Mouse (Mus musculus): ENCODE data around the gene Ppp1r36. TPM values are rescaled to one million over a fixed set of nuclear protein-coding genes. Genes with fewer than 3 reads are reported as not detected.

Gene Ppp1r36
- total RNA-seq, 1 experiment from 2014 or later: not detected

DNA sequence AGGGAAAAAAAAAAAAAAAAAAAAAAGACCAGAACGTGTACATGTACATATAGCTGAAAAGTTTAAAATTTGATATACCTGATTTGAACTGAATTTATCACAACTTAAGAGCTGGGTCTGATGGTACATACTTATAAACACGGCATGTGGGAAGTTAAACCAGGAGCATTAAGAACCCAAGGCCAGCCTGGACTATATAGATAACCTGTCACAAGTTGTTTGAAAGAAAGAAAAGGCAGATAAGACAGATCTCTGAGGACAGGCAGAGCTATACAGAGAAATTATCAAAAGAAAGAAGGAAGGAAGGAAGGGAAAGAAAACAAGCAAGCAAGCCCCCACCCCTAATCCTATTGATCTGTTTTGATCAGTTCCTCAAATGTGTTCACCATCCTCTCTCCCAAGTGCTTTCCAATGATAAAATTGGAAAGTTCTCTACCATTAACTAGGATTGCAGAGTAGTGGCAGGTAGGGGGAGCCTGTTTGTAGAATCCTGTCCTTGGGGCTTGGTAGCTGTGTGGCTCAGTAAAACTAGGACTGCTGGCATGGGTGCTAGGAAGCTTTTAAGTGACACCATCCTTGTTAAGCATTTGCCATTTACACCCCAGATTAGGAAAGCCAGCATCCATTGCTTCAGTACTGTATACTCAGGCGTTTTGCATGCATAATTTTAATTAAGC is 25.6 kb upstream of the Ppp1r36 start:
- no peak for ATAC-seq (ENCODE audit: extremely low read depth, insufficient number of reproducible peaks, low FRiP score, poor library complexity, severe bottlenecking)

DNA sequence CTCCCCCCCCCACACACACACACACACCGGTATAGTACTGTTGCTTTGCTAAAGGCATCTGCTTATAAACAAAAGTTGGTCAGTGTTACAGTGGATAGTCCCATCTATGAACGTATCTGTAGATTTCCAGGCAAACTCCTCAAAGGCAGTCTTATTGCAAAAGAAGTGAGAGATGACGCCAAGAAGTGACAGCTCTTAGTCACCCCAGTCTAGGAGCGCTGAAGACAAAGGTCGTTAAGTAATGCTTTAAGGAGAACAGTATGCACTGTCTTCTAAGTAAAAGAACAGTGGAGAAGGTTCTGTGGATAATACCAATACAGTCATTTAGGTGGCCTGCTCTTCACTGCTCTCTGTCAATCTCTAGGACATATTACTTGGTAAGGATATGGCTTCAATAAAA is 24.4 kb upstream of the Ppp1r36 start:
- ATAC-seq (ENCODE audit: extremely low read depth, insufficient number of reproducible peaks, low FRiP score, poor library complexity, severe bottlenecking): no peak

DNA sequence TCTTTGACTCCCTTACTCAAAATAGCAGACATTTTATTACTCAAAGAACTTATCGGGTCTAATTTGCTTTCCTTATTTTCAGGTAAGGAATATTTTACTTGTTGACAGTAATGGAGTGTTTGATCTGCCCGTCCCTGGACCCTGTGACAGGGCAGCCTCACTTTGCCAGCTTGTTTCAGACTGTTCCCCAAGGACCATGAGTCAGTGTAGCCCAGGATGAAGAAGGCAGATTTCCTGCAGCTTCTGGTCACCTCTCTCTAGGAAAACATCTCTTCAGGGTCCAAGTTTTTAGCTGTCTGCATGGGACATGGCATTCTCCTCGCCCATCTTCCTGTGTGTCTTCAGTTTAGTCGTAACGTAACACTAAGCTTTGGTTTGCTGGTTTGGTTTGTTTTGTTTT is 20.1 kb upstream of the Ppp1r36 start:
- ATAC-seq (ENCODE audit: extremely low read depth, insufficient number of reproducible peaks, low FRiP score, poor library complexity, severe bottlenecking): no peak

DNA sequence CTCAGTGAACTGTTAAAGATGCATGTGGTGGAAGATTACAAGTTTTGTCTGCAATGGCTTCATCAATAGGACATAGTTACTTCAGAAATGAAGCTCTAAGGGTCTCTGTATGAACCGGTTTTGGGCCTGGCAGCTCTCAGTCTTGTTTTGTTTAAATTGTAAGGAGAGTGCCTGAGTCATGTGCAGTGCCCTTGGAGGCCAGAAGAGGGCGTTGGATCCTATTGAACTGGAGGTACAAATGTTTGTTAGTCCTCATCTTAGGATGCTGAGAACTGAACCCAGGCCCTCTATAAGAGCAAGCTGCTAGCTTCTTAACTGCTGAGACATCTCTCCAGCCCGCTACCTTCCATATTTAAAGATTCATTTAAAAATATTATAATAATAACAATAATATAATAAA is 15.7 kb upstream of the Ppp1r36 start:
- no peak for ATAC-seq (ENCODE audit: extremely low read depth, insufficient number of reproducible peaks, low FRiP score, poor library complexity, severe bottlenecking)

DNA sequence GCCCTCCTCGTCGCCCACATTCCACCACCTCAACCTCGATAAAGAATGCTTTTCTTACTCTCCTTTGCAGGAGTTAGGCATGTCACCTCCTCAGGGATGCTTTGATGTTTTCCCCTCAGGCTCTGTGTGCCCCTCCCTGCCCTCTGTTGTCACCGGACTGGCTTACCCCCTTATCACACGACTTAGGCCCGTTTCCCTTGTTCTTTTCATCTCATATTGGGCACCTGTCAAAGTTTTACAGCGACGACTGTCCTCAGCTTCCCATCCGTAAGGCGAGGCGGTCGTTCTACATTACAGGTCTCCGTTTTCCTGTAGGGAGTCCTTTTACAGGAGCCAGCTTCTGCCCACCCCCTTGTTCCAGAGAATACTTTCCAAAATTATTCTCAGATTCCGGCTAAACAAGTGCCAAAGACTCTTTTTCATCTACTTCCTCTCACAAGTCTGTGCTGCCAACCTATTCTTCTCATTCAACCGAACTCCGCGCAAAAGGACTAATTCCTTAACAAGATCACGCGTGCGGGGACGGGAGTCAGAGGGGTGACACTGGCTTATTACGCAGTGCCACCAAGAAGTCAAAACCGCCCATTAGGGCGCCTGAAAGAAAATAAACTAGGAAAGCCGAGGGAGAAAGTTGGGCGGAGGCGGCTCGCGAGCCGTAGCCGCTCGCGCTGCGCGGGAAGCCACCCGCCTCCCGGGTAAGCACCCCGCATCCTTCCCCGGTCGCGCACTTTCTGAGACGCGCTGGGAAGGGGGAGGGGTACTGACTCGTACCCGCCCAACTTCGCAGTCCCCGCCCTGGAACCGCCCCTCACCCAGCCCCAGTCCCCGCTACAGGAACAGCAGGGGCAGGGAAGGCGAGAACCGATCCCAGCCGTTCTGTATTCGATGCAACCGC is 14.1 kb upstream of the Ppp1r36 start:
- ATAC-seq (ENCODE audit: extremely low read depth, insufficient number of reproducible peaks, low FRiP score, poor library complexity, severe bottlenecking): peak; percentile 43

DNA sequence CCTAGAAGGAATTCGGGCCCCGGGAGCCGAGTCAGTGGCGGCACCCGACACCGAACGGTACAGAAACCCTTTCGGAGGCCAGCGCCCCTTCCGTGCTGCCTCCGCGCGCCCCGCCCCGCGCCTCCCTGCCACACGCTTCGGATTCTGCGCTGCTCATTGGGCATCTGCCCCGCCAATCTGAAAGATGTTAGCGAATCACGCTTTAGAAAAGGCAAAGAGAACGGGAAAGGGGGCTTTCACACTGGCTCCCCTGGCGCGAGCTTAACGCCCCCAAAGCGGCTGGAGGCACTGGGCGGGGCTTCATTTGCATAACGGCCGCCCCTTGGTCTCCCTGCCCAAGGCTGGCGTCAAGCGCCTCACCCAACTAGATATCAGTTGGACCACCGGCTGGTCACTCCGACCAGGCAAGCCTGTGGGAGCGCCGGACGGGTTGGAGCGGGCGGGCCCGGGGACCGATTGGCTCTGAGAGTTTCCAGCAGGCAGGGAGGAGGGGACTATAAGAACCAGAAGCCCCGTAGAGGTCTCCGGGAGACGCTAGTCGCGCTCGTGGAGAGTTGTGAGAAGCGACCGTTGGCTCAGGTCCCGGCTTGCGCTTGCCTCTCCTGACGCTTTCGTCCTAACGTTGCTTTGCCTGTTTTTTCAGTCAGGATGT is 13.3 kb upstream of the Ppp1r36 start, which contains the start of gene Hspa2:
Gene Hspa2 (plus strand): TSS at position 291 of the 652 bp plus-strand sequence.
- peak; percentile 84 for ATAC-seq (ENCODE audit: extremely low read depth, insufficient number of reproducible peaks, low FRiP score, poor library complexity, severe bottlenecking)

DNA sequence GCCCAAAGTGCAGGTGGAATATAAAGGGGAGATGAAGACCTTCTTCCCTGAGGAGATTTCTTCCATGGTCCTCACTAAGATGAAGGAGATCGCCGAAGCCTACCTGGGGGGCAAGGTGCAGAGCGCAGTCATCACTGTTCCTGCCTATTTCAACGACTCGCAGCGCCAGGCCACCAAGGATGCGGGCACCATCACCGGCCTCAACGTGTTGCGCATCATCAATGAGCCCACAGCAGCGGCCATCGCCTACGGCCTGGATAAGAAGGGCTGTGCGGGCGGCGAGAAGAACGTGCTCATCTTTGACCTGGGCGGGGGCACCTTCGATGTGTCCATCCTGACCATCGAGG is 12.5 kb upstream of the Ppp1r36 start:
- no peak for ATAC-seq (ENCODE audit: extremely low read depth, insufficient number of reproducible peaks, low FRiP score, poor library complexity, severe bottlenecking)

DNA sequence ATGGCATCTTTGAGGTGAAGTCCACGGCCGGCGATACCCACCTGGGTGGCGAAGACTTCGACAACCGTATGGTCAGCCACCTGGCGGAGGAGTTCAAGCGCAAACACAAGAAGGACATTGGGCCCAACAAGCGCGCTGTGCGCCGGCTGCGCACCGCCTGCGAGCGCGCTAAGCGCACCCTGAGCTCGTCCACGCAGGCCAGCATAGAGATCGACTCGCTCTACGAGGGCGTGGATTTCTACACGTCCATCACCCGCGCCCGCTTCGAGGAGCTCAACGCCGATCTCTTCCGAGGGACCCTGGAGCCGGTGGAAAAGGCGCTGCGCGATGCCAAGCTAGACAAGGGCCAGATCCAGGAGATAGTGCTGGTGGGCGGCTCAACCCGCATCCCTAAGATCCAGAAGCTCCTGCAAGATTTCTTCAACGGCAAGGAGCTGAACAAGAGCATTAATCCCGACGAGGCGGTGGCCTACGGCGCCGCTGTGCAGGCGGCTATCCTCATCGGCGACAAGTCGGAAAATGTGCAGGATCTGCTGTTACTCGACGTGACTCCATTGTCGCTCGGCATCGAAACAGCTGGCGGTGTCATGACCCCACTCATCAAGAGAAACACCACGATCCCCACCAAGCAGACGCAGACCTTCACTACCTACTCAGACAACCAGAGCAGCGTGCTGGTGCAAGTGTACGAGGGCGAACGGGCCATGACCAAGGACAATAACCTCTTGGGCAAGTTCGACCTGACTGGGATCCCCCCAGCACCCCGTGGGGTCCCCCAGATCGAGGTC is 12.0 kb upstream of the Ppp1r36 start:
- ATAC-seq (ENCODE audit: extremely low read depth, insufficient number of reproducible peaks, low FRiP score, poor library complexity, severe bottlenecking): no peak

DNA sequence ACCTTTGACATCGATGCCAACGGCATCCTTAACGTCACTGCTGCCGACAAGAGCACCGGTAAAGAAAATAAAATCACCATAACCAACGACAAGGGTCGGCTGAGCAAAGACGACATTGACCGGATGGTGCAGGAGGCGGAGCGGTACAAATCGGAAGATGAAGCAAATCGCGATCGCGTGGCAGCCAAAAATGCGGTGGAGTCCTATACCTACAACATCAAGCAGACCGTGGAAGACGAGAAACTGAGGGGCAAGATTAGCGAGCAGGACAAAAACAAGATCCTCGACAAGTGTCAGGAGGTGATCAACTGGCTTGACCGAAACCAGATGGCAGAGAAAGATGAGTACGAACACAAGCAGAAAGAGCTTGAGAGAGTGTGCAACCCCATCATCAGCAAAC is 11.4 kb upstream of the Ppp1r36 start:
- no peak for ATAC-seq (ENCODE audit: extremely low read depth, insufficient number of reproducible peaks, low FRiP score, poor library complexity, severe bottlenecking)

DNA sequence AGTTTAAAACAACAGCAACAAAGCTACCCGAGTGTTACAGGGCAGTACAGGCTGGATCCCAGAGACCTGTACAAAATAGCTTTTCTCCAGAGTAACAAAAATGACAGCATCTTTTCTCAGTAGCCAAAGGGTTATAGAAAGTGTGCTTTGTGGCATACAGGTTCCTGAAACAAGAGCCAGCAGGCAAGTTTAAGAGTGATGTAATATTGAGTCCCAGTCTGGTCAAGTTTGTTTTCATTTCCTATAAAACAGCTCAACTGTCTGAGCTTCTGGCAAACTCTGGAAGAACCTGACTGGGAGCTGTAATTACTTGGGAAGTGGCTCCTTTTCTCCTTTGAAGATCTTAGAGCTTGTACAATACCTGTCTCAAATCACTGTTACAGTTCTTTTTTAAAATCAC is 10.2 kb upstream of the Ppp1r36 start:
- ATAC-seq (ENCODE audit: extremely low read depth, insufficient number of reproducible peaks, low FRiP score, poor library complexity, severe bottlenecking): no peak

DNA sequence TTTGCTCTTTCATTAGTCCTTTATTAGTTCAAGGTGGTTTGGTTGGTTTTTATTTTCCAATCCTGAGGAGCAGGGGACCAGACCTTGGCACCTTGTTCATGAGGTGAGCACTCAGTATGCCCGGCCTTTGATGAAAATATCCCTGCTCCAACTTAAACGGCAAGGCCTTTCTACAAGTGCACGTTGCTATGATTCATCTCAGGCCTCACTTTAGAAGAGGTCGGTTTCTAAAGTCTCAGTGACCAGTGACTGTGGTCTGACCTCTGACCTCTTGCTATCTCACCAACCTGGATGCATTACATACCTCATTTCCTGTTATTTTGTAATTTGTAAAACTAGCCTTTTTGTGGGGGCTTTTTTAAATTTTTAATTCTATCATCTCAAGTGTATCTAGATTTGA is 8.2 kb upstream of the Ppp1r36 start:
- ATAC-seq (ENCODE audit: extremely low read depth, insufficient number of reproducible peaks, low FRiP score, poor library complexity, severe bottlenecking): no peak

DNA sequence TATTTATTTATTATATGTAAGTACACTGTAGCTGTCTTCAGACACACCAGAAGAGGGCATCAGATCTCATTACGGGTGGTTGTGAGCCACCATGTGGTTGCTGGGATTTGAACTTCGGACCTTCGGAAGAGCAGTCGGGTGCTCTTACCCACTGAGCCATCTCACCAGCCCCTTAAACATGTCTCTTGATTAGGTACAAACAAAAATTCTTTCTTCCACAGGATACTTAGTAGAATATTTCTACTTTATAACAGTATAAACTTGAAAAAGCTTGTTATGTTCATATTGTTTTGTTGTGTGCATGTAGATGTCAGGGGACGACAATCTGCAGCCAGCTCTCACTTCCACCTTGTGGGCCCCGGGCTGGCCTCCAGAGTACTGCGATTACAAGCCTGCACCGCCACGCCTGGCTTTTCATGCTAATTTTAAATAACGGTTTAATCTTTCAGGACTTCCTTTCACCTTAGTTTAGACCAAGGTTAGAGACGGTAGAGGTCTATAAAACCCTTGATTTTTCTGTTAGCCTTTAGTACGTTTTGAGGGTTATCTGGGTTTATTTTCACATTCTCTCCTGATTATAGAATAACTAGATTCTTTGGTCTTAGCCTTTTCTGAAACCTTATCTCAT is 1.8 kb upstream of the Ppp1r36 start:
- peak; percentile 58; the same call in 1 of the 2 replicates for ATAC-seq (ENCODE audit: extremely low read depth, insufficient number of reproducible peaks, low FRiP score, poor library complexity, severe bottlenecking)

DNA sequence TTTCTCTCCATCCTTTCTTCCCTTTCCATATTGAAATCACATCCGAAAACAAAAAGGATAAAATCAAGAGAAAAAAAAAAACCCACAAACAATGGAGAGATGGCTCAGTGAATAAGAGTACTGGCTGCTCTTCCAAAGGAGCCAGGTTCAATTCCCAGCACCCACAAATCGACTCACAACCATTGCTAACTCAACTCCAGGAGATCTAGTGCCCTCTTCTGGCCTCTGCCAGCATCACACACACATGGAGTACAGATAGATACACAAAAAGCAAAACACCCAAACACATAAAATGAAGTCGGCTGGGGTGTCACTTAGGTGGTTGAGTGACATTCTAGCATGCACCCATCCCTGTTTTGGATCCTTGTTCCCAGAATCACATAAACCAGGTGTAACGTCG is 1.0 kb downstream of the Ppp1r36 start:
- no peak for ATAC-seq (ENCODE audit: extremely low read depth, insufficient number of reproducible peaks, low FRiP score, poor library complexity, severe bottlenecking)

DNA sequence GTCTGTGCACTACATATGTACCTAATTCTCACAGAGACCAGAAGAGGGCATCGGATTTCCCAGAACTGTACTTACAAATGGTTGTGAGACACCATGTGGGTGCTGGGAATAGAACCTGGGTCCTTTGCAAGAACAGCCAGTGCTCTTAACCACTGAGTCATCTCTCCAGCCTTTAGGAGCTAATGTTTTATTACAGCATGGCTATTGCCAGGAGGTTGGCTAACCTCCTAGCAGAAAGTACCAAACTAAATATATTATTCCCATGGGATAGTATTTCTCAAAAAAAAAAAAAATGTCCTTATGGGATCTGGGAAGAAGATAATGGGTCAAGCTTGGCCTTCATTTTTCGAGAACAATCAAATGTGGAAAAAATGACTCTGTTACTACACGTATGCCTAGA is 7.9 kb downstream of the Ppp1r36 start:
- ATAC-seq (ENCODE audit: extremely low read depth, insufficient number of reproducible peaks, low FRiP score, poor library complexity, severe bottlenecking): no peak

DNA sequence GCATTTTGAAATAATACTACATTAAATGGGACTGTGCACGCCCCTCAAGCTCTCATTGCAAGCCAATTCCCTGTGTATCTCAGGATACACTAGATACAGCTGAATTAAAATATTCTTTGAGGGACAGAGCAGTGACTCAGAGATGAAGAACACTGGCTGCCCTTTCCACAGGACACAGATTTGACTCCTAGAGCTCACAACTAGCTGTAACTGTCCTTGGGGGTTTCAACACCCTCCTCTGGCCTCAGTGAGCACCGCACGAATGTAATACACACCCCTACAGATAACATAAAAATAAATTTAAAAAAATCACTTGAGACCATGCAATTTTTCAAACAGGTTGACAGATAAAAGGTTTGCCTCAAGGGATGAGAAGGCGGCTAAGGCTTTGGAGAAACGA is 10.2 kb downstream of the Ppp1r36 start:
- ATAC-seq (ENCODE audit: extremely low read depth, insufficient number of reproducible peaks, low FRiP score, poor library complexity, severe bottlenecking): no peak

DNA sequence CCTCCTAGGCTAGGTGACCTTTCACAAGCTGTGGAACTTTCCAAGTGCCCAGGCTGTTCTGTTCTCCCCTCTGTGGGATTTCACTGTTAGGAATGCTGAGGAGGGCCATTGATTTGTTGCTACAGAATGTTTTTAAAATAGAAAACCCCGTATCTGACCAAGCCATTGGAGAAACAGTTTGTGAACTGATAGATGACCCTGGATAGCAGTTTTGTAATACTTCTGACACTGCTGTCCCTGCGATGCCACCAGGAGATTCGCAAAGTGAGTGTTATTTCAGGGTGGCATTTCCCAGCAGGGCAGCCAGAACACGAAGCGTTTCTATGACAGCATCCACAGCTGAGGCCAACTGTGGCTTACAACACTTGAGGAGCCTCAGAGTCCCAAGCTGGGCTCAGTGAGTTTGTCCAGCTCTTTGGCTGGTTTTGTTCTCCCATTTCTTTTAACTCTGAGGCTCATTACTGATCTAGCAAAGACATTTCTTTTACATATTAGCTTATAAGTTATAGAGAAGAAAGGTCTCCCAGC is 13.6 kb downstream of the Ppp1r36 start:
- ATAC-seq (ENCODE audit: extremely low read depth, insufficient number of reproducible peaks, low FRiP score, poor library complexity, severe bottlenecking): no peak

DNA sequence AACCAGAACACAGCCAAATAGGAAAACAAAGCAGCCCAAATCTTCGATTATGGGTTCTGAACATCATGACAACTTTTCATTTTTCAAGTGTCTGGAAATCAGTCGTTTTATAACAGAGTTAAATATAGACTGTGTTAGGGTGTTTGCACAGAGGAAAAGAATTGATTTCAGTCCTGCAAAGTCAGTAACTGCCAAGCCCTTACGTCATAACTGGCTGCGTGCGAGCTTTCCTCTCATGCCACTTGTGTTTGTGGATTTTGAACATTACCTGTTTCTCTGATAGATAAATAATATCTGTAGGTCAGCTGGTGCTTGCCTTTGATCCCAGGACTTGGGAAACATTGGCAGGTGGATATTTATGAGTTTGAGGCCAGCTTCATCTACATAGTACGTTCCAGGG is 14.1 kb downstream of the Ppp1r36 start:
- no peak for ATAC-seq (ENCODE audit: extremely low read depth, insufficient number of reproducible peaks, low FRiP score, poor library complexity, severe bottlenecking)

DNA sequence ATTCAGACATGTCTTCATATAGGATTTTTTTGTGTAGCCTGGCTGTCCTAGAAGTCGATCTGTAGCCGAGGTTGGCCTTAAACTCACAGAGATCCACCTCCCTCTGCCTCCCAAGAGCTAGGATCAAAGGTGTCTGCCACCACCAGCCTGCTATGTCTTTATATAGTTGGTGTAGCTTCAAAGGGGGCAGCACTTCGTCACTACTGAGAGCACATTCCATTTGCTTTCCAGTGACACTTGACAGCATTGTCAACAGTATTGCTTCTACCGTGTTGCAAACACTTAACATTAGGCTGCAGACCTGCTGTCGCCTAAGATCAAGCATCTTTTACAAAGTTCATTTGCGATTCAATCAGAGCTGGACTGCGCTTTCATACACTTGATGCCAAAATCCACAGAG is 16.8 kb downstream of the Ppp1r36 start:
- ATAC-seq (ENCODE audit: extremely low read depth, insufficient number of reproducible peaks, low FRiP score, poor library complexity, severe bottlenecking): no peak

DNA sequence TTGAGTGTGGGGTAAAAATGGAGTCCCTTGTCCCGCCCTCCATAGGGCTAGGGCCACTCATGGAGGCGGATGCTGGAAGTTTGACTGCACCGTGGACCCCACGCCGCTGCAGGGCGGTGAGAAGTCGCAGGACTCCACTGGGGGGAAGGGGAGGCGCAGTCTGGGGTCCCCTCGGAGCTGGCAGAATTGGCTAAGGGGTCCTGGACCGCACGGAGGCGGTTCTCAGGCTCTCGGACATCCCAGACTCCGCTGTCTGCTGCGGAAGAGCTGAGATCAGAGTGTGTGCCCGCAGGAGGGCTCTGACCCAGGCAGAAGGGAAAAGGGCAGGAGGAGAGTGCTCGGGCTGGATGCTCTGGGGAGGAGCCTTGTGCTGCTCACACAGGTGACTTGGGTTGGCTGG is 17.7 kb downstream of the Ppp1r36 start:
- ATAC-seq (ENCODE audit: extremely low read depth, insufficient number of reproducible peaks, low FRiP score, poor library complexity, severe bottlenecking): no peak

Measured in neutrophil, adult 5-6 weeks (primary cell).